Mouse (Mus musculus) MN1 (cell line): ENCODE measurements at regions not wholly inside any gene's neighbourhood (a gene's known extent, or its start where the extent isn't known, plus 50 kb on each side); places are given as distances from the start of the nearest gene placed in this dataset.

Experiments used
- DNase-seq: peaks from one replicate; pipeline ENCODE4 v3.0.0-alpha.2; 2016; ENCODE audit warnings: low spot score

- no peak for DNase-seq
Observed at GRCm38 (mm10) chr5:85467811-85468210, 597.6 kb downstream of the Cenpc1 start.

GRCm38 (mm10) chr5:85467151-85467550 lies 598.2 kb downstream of the Cenpc1 start:
- DNase-seq: no peak
